Mouse (Mus musculus): ENCODE data around the gene Olfr44.

Gene Olfr44

GRCm38 (mm10) chr9:39493895-39494294, at the start of gene Olfr44:
Olfr44 (minus strand) TSS chr9:39493995.
- DNase-seq (ENCODE audit: low read depth, low spot score) = no peak

- no peak for DNase-seq (ENCODE audit: low read depth, low spot score)
Measured at GRCm38 (mm10) chr9:39523616-39524285, 30.0 kb upstream of the Olfr44 start.

- peak; percentile 7 for DNase-seq (ENCODE audit: low read depth, low spot score)
Measured at GRCm38 (mm10) chr9:39518595-39518994, 24.8 kb upstream of the Olfr44 start.

- no peak for DNase-seq (ENCODE audit: low read depth, low spot score)
Measured at GRCm38 (mm10) chr9:39515531-39515930, 21.7 kb upstream of the Olfr44 start, which contains the start of gene Olfr957. Olfr957 (minus strand) TSS chr9:39515809.

- DNase-seq (ENCODE audit: low read depth, low spot score) = no peak
Measured at GRCm38 (mm10) chr9:39509412-39509811, 15.6 kb upstream of the Olfr44 start.

GRCm38 (mm10) chr9:39508998-39509397, 15.2 kb upstream of the Olfr44 start:
- peak; percentile 52 for DNase-seq (ENCODE audit: low read depth, low spot score)

- no peak for DNase-seq (ENCODE audit: low read depth, low spot score)
Measured at GRCm38 (mm10) chr9:39471844-39472243, 22.0 kb downstream of the Olfr44 start, which contains the start of gene Olfr955. Olfr955 (minus strand) TSS chr9:39471944.

GRCm38 (mm10) chr9:39456401-39456800, 37.4 kb downstream of the Olfr44 start, which contains the start of gene Olfr954:
Olfr954 (plus strand) TSS chr9:39456701.
- no peak for DNase-seq (ENCODE audit: low read depth, low spot score)
